Mouse (Mus musculus) spleen, embryonic (tissue): ENCODE data around the gene Asic1.

Experiments
- CTCF ChIA-PET: fragments of 350-600 bp; sonication (Branson Sonifier 250); formaldehyde crosslinking; loops from one replicate; lab custom pipeline; 2022; lab: Charles Lee

The Asic1 gene

GRCm38 (mm10) chr15:99663964-99664599 is 6.1 kb upstream of the Asic1 start:
- CTCF ChIA-PET: no interaction called here

- CTCF ChIA-PET: no interaction called here
These were observed 5.3 kb upstream of the Asic1 start for GRCm38 (mm10) chr15:99664600-99665451.

- CTCF ChIA-PET: interaction anchor here (1.1 to 1.7 kb wide), 2 partner anchors 22 to 72 kb away, joined by 3 to 6 read pairs; no protein-coding TSS in a partner anchor
These were observed 2.6 kb upstream of the Asic1 start for GRCm38 (mm10) chr15:99667544-99667943.

GRCm38 (mm10) chr15:99668881-99669280 is 1.3 kb upstream of the Asic1 start:
- CTCF ChIA-PET: interaction anchor here (0.6 to 1.7 kb wide), 2 partner anchors 73 to 1705 kb away, joined by 4 to 6 read pairs; no protein-coding TSS in a partner anchor

GRCm38 (mm10) chr15:99669392-99669791 is 776 bp upstream of the Asic1 start:
- CTCF ChIA-PET: interaction anchor here (0.6 kb wide), 1 partner anchor 1706 kb away, joined by 4 read pairs; no protein-coding TSS in a partner anchor

- CTCF ChIA-PET: interaction anchor here (1.0 kb wide), 2 partner anchors 74 to 75 kb away, joined by 3 to 4 read pairs; no protein-coding TSS in a partner anchor
These were observed 949 bp downstream of the Asic1 start for GRCm38 (mm10) chr15:99670964-99671670.

- CTCF ChIA-PET: interaction anchor here (1.0 kb wide), 2 partner anchors 75 to 76 kb away, joined by 3 to 4 read pairs; no protein-coding TSS in a partner anchor
These were observed 1.6 kb downstream of the Asic1 start for GRCm38 (mm10) chr15:99671783-99672182.

- CTCF ChIA-PET: interaction anchor here (0.7 kb wide), 1 partner anchor 241 kb away, joined by 3 read pairs; no protein-coding TSS in a partner anchor
These were observed 4.7 kb downstream of the Asic1 start for GRCm38 (mm10) chr15:99674866-99675265.

GRCm38 (mm10) chr15:99677089-99677488 is 6.9 kb downstream of the Asic1 start:
- CTCF ChIA-PET: interaction anchor here (0.6 kb wide), 1 partner anchor 12 kb away, joined by 3 read pairs; no protein-coding TSS in a partner anchor

GRCm38 (mm10) chr15:99678063-99678800 is 8.1 kb downstream of the Asic1 start:
- CTCF ChIA-PET: interaction anchor here (0.7 to 0.8 kb wide), 3 partner anchors 30 to 728 kb away, joined by 3 to 7 read pairs (median 5); no protein-coding TSS in a partner anchor

GRCm38 (mm10) chr15:99679008-99679407 is 8.8 kb downstream of the Asic1 start:
- CTCF ChIA-PET: interaction anchor here (0.7 to 0.8 kb wide), 2 partner anchors 31 to 727 kb away, joined by 3 to 7 read pairs; no protein-coding TSS in a partner anchor

GRCm38 (mm10) chr15:99682880-99683279 is 12.7 kb downstream of the Asic1 start:
- CTCF ChIA-PET: interaction anchor here (1.2 kb wide), 1 partner anchor 9 kb away, joined by 3 read pairs; no protein-coding TSS in a partner anchor

GRCm38 (mm10) chr15:99684156-99684555 is 14.0 kb downstream of the Asic1 start:
- CTCF ChIA-PET: no interaction called here

GRCm38 (mm10) chr15:99688712-99689111 is 18.5 kb downstream of the Asic1 start:
- CTCF ChIA-PET: interaction anchor here (0.6 kb wide), 2 partner anchors 12 to 968 kb away, joined by 3 read pairs; no protein-coding TSS in a partner anchor

- CTCF ChIA-PET: interaction anchor here (0.6 kb wide), 2 partner anchors 215 to 371 kb away, joined by 5 to 15 read pairs; no protein-coding TSS in a partner anchor
These were observed 20.8 kb downstream of the Asic1 start for GRCm38 (mm10) chr15:99690924-99691323.

GRCm38 (mm10) chr15:99691976-99692375 is 21.8 kb downstream of the Asic1 start:
- CTCF ChIA-PET: interaction anchor here (0.6 to 0.8 kb wide), 4 partner anchors 8 to 186 kb away, joined by 3 to 13 read pairs (median 3); no protein-coding TSS in a partner anchor

GRCm38 (mm10) chr15:99697309-99697708 is 27.1 kb downstream of the Asic1 start:
- CTCF ChIA-PET: no interaction called here

- CTCF ChIA-PET: no interaction called here
These were observed 28.4 kb downstream of the Asic1 start for GRCm38 (mm10) chr15:99698533-99699085.

- CTCF ChIA-PET: interaction anchor here (0.6 kb wide), 2 partner anchors 8 to 251 kb away, joined by 3 read pairs; no protein-coding TSS in a partner anchor
These were observed 29.5 kb downstream of the Asic1 start for GRCm38 (mm10) chr15:99699715-99700114.
